ENCODE assay signal across 9 mouse cellular contexts in genomic region chr7:78990302-78991038, GRCm38 (mm10).
DNase-seq lines count a peak whose midpoint lies in the region; ATAC-seq and TF ChIP-seq lines count a peak whose summit lies in the region.
"Had no signal": no experiment of that assay in that cellular context is flagged by ENCODE, and none has a peak within 500 bp of the region (broad histone marks: within the 10 kb centered on the region; RNA-seq: fewer than 3 reads in every experiment).

No protein-coding gene starts in this region.

- peak overlapping the region; percentile 53 for H3K9ac ChIP-seq in kidney, embryonic 14.5 days (ENCODE audit: low read depth, low read length)
- no peak overlapping the region for H3K9ac ChIP-seq in intestine, postnatal 0 days (ENCODE audit: low read depth, low read length)

- TF ChIP-seq POLR2A in kidney, adult 2 months (IDR thresholded peaks at IDR 0.05; ENCODE audit: low read depth, low read length) = no peak

- H3K9me3 ChIP-seq in kidney, embryonic 14.5 days (ENCODE audit: control insufficient read depth, low read length) = no peaks in the 10 kb centered on the region
- no peaks in the 10 kb centered on the region for H3K9me3 ChIP-seq in forebrain, embryonic 10.5 days
- no peaks in the 10 kb centered on the region for H3K9me3 ChIP-seq in intestine, postnatal 0 days (ENCODE audit: control insufficient read depth)

- no peaks in the 10 kb centered on the region for H3K36me3 ChIP-seq in kidney, embryonic 14.5 days (ENCODE audit: control insufficient read depth, insufficient read depth, low read length)
- H3K36me3 ChIP-seq in kidney, adult 2 months (ENCODE audit: control insufficient read depth, insufficient read depth, low read length) = no peaks in the 10 kb centered on the region
- H3K36me3 ChIP-seq in forebrain, embryonic 10.5 days (replicated peaks) = no peaks in the 10 kb centered on the region
- no peaks in the 10 kb centered on the region for H3K36me3 ChIP-seq in intestine, postnatal 0 days (ENCODE audit: control insufficient read depth, insufficient read depth)

- H3K27ac ChIP-seq in kidney, embryonic 14.5 days (ENCODE audit: low read depth, low read length) = no peak overlapping the region
- no peak overlapping the region for H3K27ac ChIP-seq in kidney, adult 2 months (ENCODE audit: insufficient read depth, low read depth, low read length)
- H3K27ac ChIP-seq in forebrain, embryonic 10.5 days = peak overlapping the region; percentile 75
- no peak overlapping the region for H3K27ac ChIP-seq in intestine, postnatal 0 days (ENCODE audit: low read depth, low read length)

- H3K4me2 ChIP-seq in kidney, embryonic 14.5 days (replicated peaks; ENCODE audit: low read depth, low read length) = peak overlapping the region; percentile 64
- peak overlapping the region; percentile 57 for H3K4me2 ChIP-seq in intestine, postnatal 0 days (replicated peaks; ENCODE audit: low read depth)

- WGBS in kidney, embryonic 14.5 days = 3% methylated on average over 27 of the region's 27 CpGs
- WGBS in kidney, adult 2 months = 3% methylated on average over 27 of the region's 27 CpGs
- 5% methylated on average over 27 of the region's 27 CpGs for WGBS in forebrain, embryonic 10.5 days
- 3% methylated on average over 27 of the region's 27 CpGs for WGBS in intestine, postnatal 0 days

- no peaks in the 10 kb centered on the region for H3K4me1 ChIP-seq in kidney, embryonic 14.5 days (ENCODE audit: control insufficient read depth, insufficient read depth, low read length)
- H3K4me1 ChIP-seq in kidney, adult 2 months (ENCODE audit: control insufficient read depth, insufficient read depth, low read length) = no peaks in the 10 kb centered on the region
- H3K4me1 ChIP-seq in forebrain, embryonic 10.5 days = peaks cover 24% of the 10 kb centered on the region
- H3K4me1 ChIP-seq in intestine, postnatal 0 days (replicated peaks; ENCODE audit: control insufficient read depth, insufficient read depth, low read length) = no peaks in the 10 kb centered on the region

- H3K27me3 ChIP-seq in kidney, embryonic 14.5 days (ENCODE audit: control insufficient read depth, insufficient read depth, low read length) = no peaks in the 10 kb centered on the region; the same call in 1 of the 2 replicates
- no peaks in the 10 kb centered on the region for H3K27me3 ChIP-seq in kidney, adult 2 months (replicated peaks; ENCODE audit: control insufficient read depth, insufficient read depth, low read length)
- H3K27me3 ChIP-seq in forebrain, embryonic 10.5 days (ENCODE audit: poor library complexity, severe bottlenecking) = peaks cover 30% of the 10 kb centered on the region
- H3K27me3 ChIP-seq in intestine, postnatal 0 days (replicated peaks; ENCODE audit: control insufficient read depth, insufficient read depth, low read length) = 0 out of 2 replicates have a peak, but pooled peaks cover 10% of the 10 kb centered on the region

- peak overlapping the region; percentile 38 for H3K4me3 ChIP-seq in kidney, embryonic 14.5 days (ENCODE audit: low read length)
- H3K4me3 ChIP-seq in kidney, adult 2 months (ENCODE audit: insufficient read depth, low read depth, low read length) = no peak overlapping the region
- peak overlapping the region; percentile 53 for H3K4me3 ChIP-seq in forebrain, embryonic 10.5 days
- H3K4me3 ChIP-seq in intestine, postnatal 0 days (ENCODE audit: low read depth, low read length) = peak overlapping the region; percentile 23; the same call in 1 of the 2 replicates

- no peak for DNase-seq in kidney, adult 2 months
- DNase-seq in adrenal gland, adult 18-20 months (ENCODE audit: low spot score in 2 of 2) = peak; percentile 12 to 34
- peak; percentile 71 for DNase-seq in forebrain, embryonic 10.5 days (ENCODE audit: extremely low spot score, low spot score)
- peak; percentile 72 for DNase-seq in neural tube, embryonic 10.5 days (ENCODE audit: extremely low spot score, low spot score)
- no peak for DNase-seq in spleen, postnatal 36 days (ENCODE audit: low spot score in 2 of 2)

- no peak for TF ChIP-seq CTCF in kidney, adult 2 months (conservative IDR thresholded peaks at IDR 0.05; ENCODE audit: insufficient read depth, insufficient read length, low read depth, low read length)
- TF ChIP-seq CTCF in intestine, postnatal 0 days (IDR thresholded peaks at IDR 0.05; ENCODE audit: low read depth) = no peak

- peak; percentile 93 for ATAC-seq in kidney, embryonic 14.5 days (ENCODE audit: low FRiP score, low TSS enrichment)
- no peak for ATAC-seq in intestine, postnatal 0 days
- ATAC-seq in megakaryocyte-erythroid progenitor cell, adult 5-6 weeks (replicated peaks; ENCODE audit: low FRiP score, low TSS enrichment, poor library complexity, severe bottlenecking) = no peak
- ATAC-seq: Patski had no signal

Comparison
In these comparisons a context has a peak if more than half of its experiments do, and no peak if none do; other contexts are left out.
1. DNase-seq: peak in adrenal gland, adult 18-20 months (2 of 2), forebrain, embryonic 10.5 days (single experiment) and neural tube, embryonic 10.5 days (single experiment); none in kidney, adult 2 months (single experiment) and spleen, postnatal 36 days (0 of 2).